Comparison of ENCODE assay signal across 23 mouse cellular contexts in the genomic region with DNA sequence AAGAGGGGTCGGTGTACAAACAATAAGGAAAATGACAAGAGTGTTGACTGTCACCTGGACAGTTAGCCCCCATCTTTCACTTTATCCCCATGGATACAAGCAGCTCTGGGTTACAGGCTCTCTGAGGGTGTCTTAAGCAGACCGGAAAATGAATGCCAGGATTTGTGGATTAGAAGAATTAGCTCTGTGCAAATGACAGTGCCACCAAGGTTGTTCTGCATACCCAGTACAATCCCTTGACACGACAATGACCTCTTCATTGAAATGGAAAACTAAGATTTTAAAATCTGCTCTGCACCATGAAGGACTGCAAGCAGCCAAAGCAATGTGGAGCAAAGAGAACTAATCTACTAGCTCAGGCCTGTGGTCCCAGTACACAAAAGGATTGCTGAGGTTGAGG.
DNase-seq lines count a peak whose midpoint lies in the region; ATAC-seq lines count a peak whose summit lies in the region.
"Had no signal": no experiment of that assay in that cellular context is flagged by ENCODE, and none has a peak within 500 bp of the region (broad histone marks: within the 10 kb centered on the region; RNA-seq: fewer than 3 reads in every experiment).

No protein-coding gene starts in this region.

- H3K4me1 ChIP-seq in midbrain, embryonic 10.5 days = peaks cover 49% of the 10 kb centered on the region
- H3K4me1 ChIP-seq in midbrain, embryonic 15.5 days = no peaks in the 10 kb centered on the region
- H3K4me1 ChIP-seq in midbrain, embryonic 16.5 days (ENCODE audit: control insufficient read depth, insufficient read depth, low read length) = peaks cover 10% of the 10 kb centered on the region; the same call in 1 of the 2 replicates
- H3K4me1 ChIP-seq: forebrain, embryonic 15.5 days had no signal

- no peaks in the 10 kb centered on the region for H3K36me3 ChIP-seq in midbrain, embryonic 10.5 days
- no peaks in the 10 kb centered on the region for H3K36me3 ChIP-seq in midbrain, embryonic 15.5 days (replicated peaks)
- no peaks in the 10 kb centered on the region for H3K36me3 ChIP-seq in midbrain, embryonic 16.5 days (ENCODE audit: control insufficient read depth, insufficient read depth, low read length)
- H3K36me3 ChIP-seq: embryonic facial prominence, embryonic 13.5 days; forebrain, embryonic 15.5 days; G1E; hindbrain, embryonic 12.5 days had no signal

- no peak overlapping the region for H3K9ac ChIP-seq in midbrain, embryonic 15.5 days
- no peak overlapping the region for H3K9ac ChIP-seq in midbrain, embryonic 16.5 days (ENCODE audit: low read depth, low read length)
- H3K9ac ChIP-seq: embryonic facial prominence, embryonic 13.5 days; forebrain, embryonic 15.5 days; hindbrain, embryonic 12.5 days had no signal

- peak overlapping the region; percentile 76 for H3K27ac ChIP-seq in midbrain, embryonic 10.5 days (replicated peaks)
- H3K27ac ChIP-seq in midbrain, embryonic 15.5 days = no peak overlapping the region
- no peak overlapping the region for H3K27ac ChIP-seq in midbrain, embryonic 16.5 days (ENCODE audit: low read length)
- H3K27ac ChIP-seq: embryonic facial prominence, embryonic 13.5 days; forebrain, embryonic 15.5 days; hindbrain, embryonic 12.5 days had no signal

- no peak; the same call in 1 of the 2 replicates for ATAC-seq in midbrain, embryonic 15.5 days (replicated peaks)
- peak; percentile 60 for ATAC-seq in midbrain, embryonic 16.5 days
- ATAC-seq: CD4-positive, CD25-positive, alpha-beta regulatory T cell, adult 4 months; forebrain, embryonic 15.5 days; hindbrain, embryonic 16.5 days; inflammation-experienced regulatory T-cells, adult 6 months had no signal

- peak; percentile 15 for DNase-seq in embryo, embryonic 10 days (ENCODE audit: low spot score)
- no peak for DNase-seq in embryo, embryonic 9.5 days (ENCODE audit: extremely low spot score)
- peak; percentile 56 for DNase-seq in midbrain, embryonic 10.5 days (ENCODE audit: low spot score)
- DNase-seq in embryo, embryonic 11 days = peak; percentile 27
- no peak for DNase-seq in frontal cortex, postnatal 14 days (ENCODE audit: low spot score in 2 of 2)
- DNase-seq: adrenal gland, adult 8-10 months; adrenal gland, postnatal 36 days; B cell, adult 2 months; cerebellum, adult 11 months; cerebellum, adult 9-10 months; cerebellum, postnatal 36 days; gastrocnemius, postnatal 25 days; heart, postnatal 10 days; heart, postnatal 4 days had no signal

- H3K4me2 ChIP-seq in midbrain, embryonic 15.5 days = no peak overlapping the region
- H3K4me2 ChIP-seq in midbrain, embryonic 16.5 days (ENCODE audit: low read length) = no peak overlapping the region
- H3K4me2 ChIP-seq: embryonic facial prominence, embryonic 13.5 days; forebrain, embryonic 15.5 days; hindbrain, embryonic 12.5 days had no signal

- H3K27me3 ChIP-seq in midbrain, embryonic 10.5 days (ENCODE audit: low read depth, poor library complexity, severe bottlenecking) = peaks cover 85% of the 10 kb centered on the region
- H3K27me3 ChIP-seq in midbrain, embryonic 15.5 days (replicated peaks) = peaks cover 4% of the 10 kb centered on the region
- H3K27me3 ChIP-seq in midbrain, embryonic 16.5 days (ENCODE audit: control insufficient read depth, insufficient read depth, low read depth, low read length) = no peaks in the 10 kb centered on the region
- H3K27me3 ChIP-seq: embryonic facial prominence, embryonic 13.5 days; forebrain, embryonic 15.5 days; hindbrain, embryonic 12.5 days had no signal

- H3K4me3 ChIP-seq in midbrain, embryonic 10.5 days = no peak overlapping the region
- no peak overlapping the region for H3K4me3 ChIP-seq in midbrain, embryonic 15.5 days
- H3K4me3 ChIP-seq in midbrain, embryonic 16.5 days (ENCODE audit: low read depth, low read length) = no peak overlapping the region
- H3K4me3 ChIP-seq: embryonic facial prominence, embryonic 13.5 days; forebrain, embryonic 15.5 days; hindbrain, embryonic 12.5 days had no signal

- 20% methylated on average over 3 of the region's 3 CpGs for WGBS in midbrain, embryonic 10.5 days
- 21% methylated on average over 3 of the region's 3 CpGs for WGBS in midbrain, embryonic 15.5 days
- 20% methylated on average over 3 of the region's 3 CpGs for WGBS in midbrain, embryonic 16.5 days

- H3K9me3 ChIP-seq in midbrain, embryonic 10.5 days (replicated peaks) = no peaks in the 10 kb centered on the region
- no peaks in the 10 kb centered on the region for H3K9me3 ChIP-seq in midbrain, embryonic 15.5 days
- H3K9me3 ChIP-seq in midbrain, embryonic 16.5 days (replicated peaks; ENCODE audit: control insufficient read depth, low read length, poor library complexity, severe bottlenecking) = no peaks in the 10 kb centered on the region
- H3K9me3 ChIP-seq: embryonic facial prominence, embryonic 13.5 days; forebrain, embryonic 15.5 days; hindbrain, embryonic 12.5 days had no signal

Comparison
In these comparisons a context has a peak if more than half of its experiments do, and no peak if none do; other contexts are left out.
1. DNase-seq: peak in embryo, embryonic 10 days (single experiment), midbrain, embryonic 10.5 days (single experiment) and embryo, embryonic 11 days (single experiment); none in embryo, embryonic 9.5 days (single experiment) and frontal cortex, postnatal 14 days (0 of 2).